Mouse (Mus musculus): Measurements from ENCODE around the gene Nae1.
"Not testable (repeated sequence)": the region's sequence is repeated elsewhere in the genome, so short reads cannot be mapped to it uniquely, and the experiment has no call there.

Gene Nae1

GRCm38 (mm10) chr8:104533971-104534778, at the start of gene Nae1, which contains the start of gene Car7:
TSS of gene Nae1 (minus strand) at chr8:104534637.
TSS of gene Car7 (plus strand) at chr8:104534689.
- DNase-seq (ENCODE audit: extremely low spot score): peak; percentile 93

GRCm38 (mm10) chr8:104577606-104578005, 43.2 kb upstream of the Nae1 start:
- not testable (repeated sequence) for DNase-seq (ENCODE audit: extremely low spot score)

DNA sequence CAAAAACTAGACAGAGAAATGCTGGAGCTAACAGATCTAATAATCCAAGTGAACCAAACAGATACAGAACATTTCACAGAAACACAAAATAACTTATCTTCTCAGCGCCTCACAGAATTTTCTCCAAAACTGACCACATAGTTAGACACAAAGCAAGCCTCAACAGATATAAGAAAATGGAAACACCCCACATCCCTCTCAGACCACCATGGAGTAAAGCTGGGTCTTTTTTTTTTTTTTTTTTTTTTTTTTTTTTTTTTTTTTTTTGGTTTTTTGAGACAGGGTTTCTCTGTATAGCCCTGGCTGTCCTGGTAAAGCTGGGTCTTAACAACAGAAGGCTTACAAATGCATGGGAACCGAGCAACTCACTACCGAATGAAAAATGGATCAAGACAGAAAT, 42.4 kb upstream of the Nae1 start:
- DNase-seq (ENCODE audit: extremely low spot score): no peak

- DNase-seq (ENCODE audit: extremely low spot score): peak; percentile 85
These were observed 36.3 kb upstream of the Nae1 start for GRCm38 (mm10) chr8:104570436-104571343.

- DNase-seq (ENCODE audit: extremely low spot score): no peak
These were observed 35.1 kb upstream of the Nae1 start for GRCm38 (mm10) chr8:104569559-104569958.

GRCm38 (mm10) chr8:104565457-104565798, 31.0 kb upstream of the Nae1 start:
- no peak for DNase-seq (ENCODE audit: extremely low spot score)

GRCm38 (mm10) chr8:104564633-104565456, 30.4 kb upstream of the Nae1 start:
- DNase-seq (ENCODE audit: extremely low spot score): peak; percentile 85

GRCm38 (mm10) chr8:104560731-104561130, 26.3 kb upstream of the Nae1 start:
- DNase-seq (ENCODE audit: extremely low spot score): no peak

DNA sequence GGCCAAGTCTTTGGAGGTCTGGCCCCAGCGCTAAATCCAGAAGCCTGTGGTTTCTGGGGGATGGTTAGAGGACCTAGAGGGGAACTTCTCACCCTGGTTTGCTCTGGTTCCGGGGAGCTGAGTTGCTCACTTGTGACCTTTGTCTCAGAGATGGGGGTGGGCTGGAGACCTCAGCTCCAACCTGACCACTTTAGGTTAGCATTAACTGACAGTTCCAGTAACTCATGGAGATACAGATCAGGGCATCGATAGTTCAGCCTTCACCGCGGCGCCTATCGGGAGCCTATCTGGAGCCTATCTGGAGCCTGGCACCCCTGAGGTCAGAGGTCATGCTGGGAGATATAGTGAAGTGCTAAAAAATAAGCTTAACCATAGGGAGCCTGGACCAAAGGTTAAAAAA, 22.8 kb upstream of the Nae1 start:
- no peak for DNase-seq (ENCODE audit: extremely low spot score)

DNA sequence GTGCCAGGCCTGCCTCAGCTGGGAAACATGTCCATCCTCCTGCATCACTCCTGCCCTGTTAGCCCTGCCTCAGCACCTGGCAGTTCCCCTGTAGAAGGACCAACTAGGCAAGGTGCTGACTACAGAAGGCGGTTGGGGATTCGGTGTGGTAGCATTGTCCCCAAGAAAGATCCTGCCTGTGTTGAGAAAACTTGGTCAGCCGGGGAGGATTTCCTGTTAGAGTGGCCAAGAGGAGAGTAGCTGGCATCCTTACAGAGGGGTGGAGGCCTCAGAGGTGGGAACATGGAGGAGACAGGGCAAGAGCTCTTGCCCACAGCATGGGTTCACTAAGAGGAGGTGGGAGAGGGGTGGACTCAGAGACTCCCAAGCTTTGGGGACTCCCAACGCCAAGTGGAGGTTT, 20.8 kb upstream of the Nae1 start:
- no peak for DNase-seq (ENCODE audit: extremely low spot score)

DNA sequence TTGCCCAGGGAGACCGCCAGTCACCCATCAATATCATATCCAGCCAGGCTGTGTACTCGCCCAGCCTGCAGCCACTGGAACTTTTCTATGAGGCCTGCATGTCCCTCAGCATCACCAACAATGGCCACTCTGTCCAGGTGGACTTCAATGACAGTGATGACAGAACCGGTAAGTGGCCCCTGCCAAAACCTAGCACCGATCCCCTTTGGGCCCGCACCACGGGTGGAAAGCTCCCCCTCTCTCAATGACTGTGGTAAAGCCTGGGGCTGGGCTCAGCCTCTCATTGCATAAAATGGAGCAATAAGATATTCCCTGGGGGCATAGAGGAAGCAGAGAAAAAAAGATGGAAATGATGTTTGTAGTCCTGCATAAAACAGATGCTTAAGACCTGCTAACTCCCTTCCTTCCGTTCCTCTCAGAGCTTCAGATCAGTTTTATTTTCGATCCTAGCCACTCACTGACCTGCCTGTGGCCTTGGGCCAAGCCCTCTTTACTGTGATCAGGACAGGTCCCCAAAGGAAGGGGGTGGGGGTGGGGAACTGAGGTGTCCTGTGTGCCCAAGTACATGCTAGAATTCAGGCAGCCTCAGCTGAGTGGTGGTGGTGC, 9.1 kb upstream of the Nae1 start:
- no peak for DNase-seq (ENCODE audit: extremely low spot score)

DNA sequence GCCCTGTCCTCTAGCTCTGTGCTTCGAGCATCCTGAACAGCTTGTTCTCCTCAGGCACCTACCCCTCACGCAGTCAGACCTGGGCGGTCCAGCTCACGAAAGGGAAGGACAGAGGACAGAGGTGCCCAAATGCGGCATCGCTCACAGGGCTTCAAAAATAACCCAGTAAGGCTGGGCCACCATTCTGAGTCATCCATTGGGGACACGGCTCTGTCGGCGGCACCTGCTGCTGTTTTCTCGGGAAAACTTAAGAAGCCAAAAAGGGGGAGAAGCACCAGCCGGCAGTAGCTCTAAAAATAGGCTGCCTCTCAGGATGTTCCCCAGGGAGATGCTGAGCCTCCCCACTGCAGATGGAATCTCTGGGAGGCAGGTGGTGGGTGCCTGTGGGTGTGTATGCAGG, 7.7 kb upstream of the Nae1 start:
- no peak for DNase-seq (ENCODE audit: extremely low spot score)

DNA sequence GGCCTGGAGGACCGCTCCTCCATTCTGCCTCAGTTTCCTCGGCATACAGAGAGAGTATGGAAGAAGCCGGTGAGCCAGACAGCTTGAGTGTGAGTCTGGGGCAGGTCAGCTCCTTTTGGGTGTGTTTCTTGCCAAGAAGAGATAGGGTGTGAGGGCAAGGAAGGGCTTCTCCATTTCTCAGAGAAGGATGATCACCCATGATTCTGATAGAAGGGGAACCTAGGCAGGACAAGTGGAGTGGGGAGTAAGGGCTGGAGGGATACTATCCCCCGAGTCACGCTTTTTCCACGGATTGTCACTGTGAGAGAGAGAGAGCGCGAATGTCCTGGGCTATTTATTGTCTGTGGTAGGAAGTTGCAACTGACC, 7.1 kb upstream of the Nae1 start:
- no peak for DNase-seq (ENCODE audit: extremely low spot score)

GRCm38 (mm10) chr8:104540710-104541514, 6.5 kb upstream of the Nae1 start:
- DNase-seq (ENCODE audit: extremely low spot score): peak; percentile 32

- no peak for DNase-seq (ENCODE audit: extremely low spot score)
These were observed 5.8 kb upstream of the Nae1 start for GRCm38 (mm10) chr8:104540238-104540637.

DNA sequence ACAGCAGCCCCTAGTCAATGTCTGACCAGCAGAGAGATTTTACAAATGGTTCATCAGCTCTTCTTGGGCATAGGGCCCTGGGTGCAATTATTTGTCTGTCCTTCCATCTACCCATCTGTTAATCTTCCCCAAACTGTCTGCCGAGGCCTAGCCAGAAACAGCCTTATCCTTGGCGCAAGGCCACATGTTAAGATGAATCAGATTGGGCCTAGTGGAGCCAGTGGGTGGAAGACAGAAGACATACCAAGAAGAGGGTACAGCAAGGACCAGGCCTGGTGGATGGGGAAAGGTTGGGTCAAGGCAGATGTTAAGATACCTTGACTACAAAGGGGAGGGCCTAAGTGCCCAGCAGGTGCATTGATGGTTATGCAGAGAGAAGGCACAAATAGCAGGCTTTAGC, 5.1 kb upstream of the Nae1 start:
- DNase-seq (ENCODE audit: extremely low spot score): no peak

GRCm38 (mm10) chr8:104538896-104539295, 4.5 kb upstream of the Nae1 start:
- no peak for DNase-seq (ENCODE audit: extremely low spot score)

- DNase-seq (ENCODE audit: extremely low spot score): no peak
These were observed 1.6 kb upstream of the Nae1 start for GRCm38 (mm10) chr8:104536028-104536427.

DNA sequence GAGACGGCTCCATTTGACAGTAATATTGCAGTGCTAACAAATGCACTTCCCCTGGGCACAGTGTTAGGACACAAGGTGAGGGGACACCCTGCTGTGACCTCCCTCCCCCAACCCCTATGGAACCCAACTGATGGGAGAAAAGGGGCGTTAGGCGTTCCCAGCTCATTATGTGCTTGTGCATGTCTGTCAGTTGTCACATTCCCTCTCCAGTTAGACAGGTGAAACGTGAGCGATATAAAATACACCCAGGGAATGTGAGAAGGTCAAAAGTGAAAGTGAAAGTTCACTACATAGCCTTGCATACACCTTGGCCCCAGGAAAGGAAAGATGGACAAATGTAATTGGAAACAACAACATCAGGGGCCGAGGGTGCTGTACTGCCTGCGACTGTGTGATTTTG, 941 bp upstream of the Nae1 start:
- no peak for DNase-seq (ENCODE audit: extremely low spot score)

DNA sequence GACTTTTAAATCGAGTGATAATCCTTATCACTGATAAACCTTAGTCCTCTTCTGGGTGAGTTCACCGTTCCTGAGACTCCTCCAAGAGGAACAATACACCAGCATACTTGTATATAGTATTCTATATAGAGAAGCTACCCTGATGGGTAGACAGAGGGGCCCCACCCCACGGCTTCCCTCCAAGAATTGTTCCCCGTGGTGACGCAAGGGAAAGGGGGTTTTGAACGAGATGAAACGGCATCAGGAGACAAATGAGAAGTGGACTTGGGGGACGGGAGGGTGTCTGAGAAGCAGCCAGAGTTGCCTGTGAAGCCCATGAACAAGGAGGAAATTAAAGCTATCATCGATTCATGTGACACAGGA, 323 bp upstream of the Nae1 start:
- DNase-seq (ENCODE audit: extremely low spot score): no peak

DNA sequence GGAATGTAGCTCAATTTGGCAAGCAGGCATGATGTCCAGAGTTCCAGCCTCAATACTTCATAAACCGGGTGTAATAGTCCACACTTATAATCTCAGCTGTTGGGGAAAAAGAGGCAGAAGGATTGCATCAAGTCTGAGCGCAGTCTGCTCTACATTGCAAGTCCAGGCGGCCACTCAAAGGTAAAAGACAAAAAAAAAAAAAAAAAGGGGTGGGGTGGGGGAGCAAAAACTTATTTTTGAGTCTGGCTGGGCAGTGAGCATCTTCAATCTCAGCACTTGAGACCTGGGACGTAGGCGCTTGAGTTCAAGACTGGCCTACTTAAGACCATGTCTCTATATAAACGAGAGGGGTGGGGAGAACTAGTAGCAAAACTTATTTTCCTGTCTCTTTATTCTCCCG, 886 bp downstream of the Nae1 start:
- DNase-seq (ENCODE audit: extremely low spot score): no peak
